Mouse (Mus musculus) heart, adult 2 months (tissue): ENCODE measurements around the gene Celf5. TPM values are rescaled to one million over a fixed set of nuclear protein-coding genes. Genes with fewer than 3 reads are reported as not detected.

Source experiments
- DNase-seq, 2 experiments: peaks; one replicate each; pipeline ENCODE4 v3.0.0; 2021
- H3K27ac ChIP-seq: fragments of 200-600 bp; 2 replicates; pipeline ENCODE4 v1.8.1; 2022
- H3K27me3 ChIP-seq: fragments of 200-500 bp; 2 replicates; pipeline ENCODE4 v1.6.1; 2012; ENCODE audit warnings: mild to moderate bottlenecking, low read length, inconsistent platforms, mixed read lengths; ENCODE audit not compliant: control insufficient read depth, insufficient read depth
- H3K36me3 ChIP-seq: fragments of 200-500 bp; 2 replicates; pipeline ENCODE4 v1.6.1; 2012; ENCODE audit warnings: low read length, inconsistent platforms; ENCODE audit not compliant: control insufficient read depth, insufficient read depth
- H3K4me1 ChIP-seq: fragments of 200-500 bp; 2 replicates; pipeline ENCODE4 v1.6.1; 2011; ENCODE audit warnings: low read length; ENCODE audit not compliant: control insufficient read depth, insufficient read depth
- H3K4me3 ChIP-seq: fragments of 200-600 bp; 2 replicates; pipeline ENCODE4 v1.8.1; 2022
- H3K79me2 ChIP-seq: fragments of 200-500 bp; replicated peaks from 2 replicates; pipeline ENCODE4 v1.6.1; 2012; ENCODE audit warnings: mild to moderate bottlenecking, inconsistent platforms, low read length, moderate library complexity, mixed read lengths; ENCODE audit not compliant: control insufficient read depth, insufficient read depth
- H3K9ac ChIP-seq: fragments of 200-500 bp; 2 replicates; pipeline ENCODE4 v1.6.1; 2012; ENCODE audit warnings: low read depth, mild to moderate bottlenecking, control low read depth, inconsistent platforms, low read length, mixed read lengths
- CTCF ChIP-seq: fragments of 200-600 bp; IDR thresholded peaks from 2 replicates; pipeline ENCODE4 v1.8.1; 2022; ENCODE audit warnings: antibody characterized with exemption, mild to moderate bottlenecking, moderate library complexity
- EP300 ChIP-seq: fragments of 200-500 bp; IDR thresholded peaks from 2 replicates; pipeline ENCODE4 v1.6.1; 2011; ENCODE audit warnings: low read depth, low read length, control low read depth; ENCODE audit not compliant: insufficient read depth
- POLR2A ChIP-seq: fragments of 200-500 bp; IDR thresholded peaks from 2 replicates; pipeline ENCODE4 v1.6.1; 2011; ENCODE audit warnings: mild to moderate bottlenecking, low read depth, low read length, control low read depth; ENCODE audit not compliant: insufficient read depth
- WGBS: fragments of 180-500 bp; shearing (Covaris S2); methylation state at CpG from one replicate; pipeline ENCODE4 v1.1.7; 2018; 5-methylcytosine and 5-hydroxymethylcytosine counted together
- intact Hi-C: fragments of 180-260 bp; cut with DNase I; formaldehyde crosslinking; loops from one replicate; pipeline ENCODE4 v1.15.1; 2025
- polyA plus RNA-seq: library from polyadenylated mRNA; depleted of rRNA; stranded (reverse); fragments of >200 nt; gene quantifications from 2 replicates; pipeline ENCODE4 v1.2.3, GENCODE M21; 2012
- total RNA-seq, 2 experiments: library from RNA; stranded (reverse); gene quantifications; 2 replicates each; pipeline ENCODE4 v1.2.3; 2021

Celf5 gene
- total and polyA plus RNA-seq, 3 experiments: 0.16 to 0.39 TPM; not detected in 1

DNA sequence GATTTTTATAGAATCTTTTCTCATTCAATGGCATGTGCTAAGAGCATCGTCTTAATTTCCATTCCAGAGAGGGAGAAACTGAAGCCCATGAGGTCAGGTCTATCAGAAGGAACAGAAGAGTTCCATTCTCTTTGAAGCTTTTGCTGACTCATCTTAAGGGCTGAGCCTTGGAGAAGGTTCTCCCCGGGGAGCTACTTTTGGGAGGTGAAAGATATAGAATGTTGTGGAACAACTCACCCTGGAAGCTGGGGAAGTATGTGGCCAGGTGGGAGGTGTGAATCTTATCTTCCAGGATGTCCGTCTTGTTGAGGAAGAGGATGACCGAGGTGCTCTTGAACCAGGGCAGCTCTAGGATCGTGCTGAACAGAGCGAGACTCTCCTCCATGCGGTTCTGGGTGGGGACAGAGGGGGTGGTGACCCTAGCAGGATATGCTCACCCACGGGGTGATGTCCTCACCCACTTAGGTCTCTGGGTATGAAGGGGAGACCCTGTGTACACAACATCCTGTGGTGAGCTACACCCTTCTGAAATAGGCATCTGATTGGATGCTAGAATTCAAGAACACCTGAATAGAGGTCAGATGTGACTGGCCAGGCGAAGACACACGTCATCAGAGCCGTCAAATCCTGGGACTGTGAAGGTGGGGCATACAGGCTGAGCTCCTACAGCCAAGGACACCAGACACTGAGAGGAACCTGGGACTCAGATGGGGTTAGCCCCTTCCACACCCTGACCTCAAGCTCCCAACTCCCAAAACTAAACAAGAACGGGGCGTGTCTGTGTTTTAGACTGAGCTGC lies 25.4 kb upstream of the Celf5 start:
- Histone ChIP-seq H3K27ac (no peak overlapping the region), H3K4me1 (peaks cover 1% of the 10 kb centered on the region; the same call in 1 of the 2 replicates), H3K79me2 (no peaks in the 10 kb centered on the region), H3K27me3 (no peaks in the 10 kb centered on the region), H3K9ac (no peak overlapping the region), H3K4me3 (no peak overlapping the region), H3K36me3 (no peaks in the 10 kb centered on the region)
- no peak for DNase-seq
- WGBS: 57% methylated on average over 13 of the region's 13 CpGs
- TF ChIP-seq EP300 (no peak), POLR2A (no peak), CTCF (no peak)
- intact Hi-C loops: no loop called here

DNA sequence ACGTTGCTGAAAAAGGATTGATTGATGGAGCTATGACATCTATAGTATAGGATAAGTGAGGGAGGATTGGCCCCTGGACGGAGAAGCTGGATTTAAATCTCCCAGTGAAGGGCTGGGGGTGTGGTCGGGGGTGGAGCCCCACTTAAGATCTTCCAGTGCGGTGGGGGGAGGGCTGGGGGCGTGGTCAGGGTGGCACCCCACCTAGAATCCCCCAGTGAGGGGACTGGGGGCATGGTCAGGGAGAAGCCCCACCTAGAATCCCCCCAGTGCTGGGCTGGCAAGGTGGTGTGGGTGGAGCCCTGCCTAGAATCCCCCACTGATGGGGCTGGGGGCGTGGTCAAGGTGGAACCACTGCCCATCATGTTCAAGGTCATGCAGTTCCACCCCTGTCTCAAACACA lies 24.6 kb upstream of the Celf5 start:
- no peaks in the 10 kb centered on the region for H3K27me3 ChIP-seq
- intact Hi-C loops: no loop called here
- H3K27ac ChIP-seq: no peak overlapping the region
- H3K9ac ChIP-seq: no peak overlapping the region
- TF ChIP-seq EP300: no peak
- TF ChIP-seq POLR2A: no peak
- TF ChIP-seq CTCF: no peak
- no peak overlapping the region for H3K4me3 ChIP-seq
- H3K79me2 ChIP-seq: no peaks in the 10 kb centered on the region
- H3K36me3 ChIP-seq: no peaks in the 10 kb centered on the region
- DNase-seq: no peak
- peaks cover 3% of the 10 kb centered on the region; the same call in 1 of the 2 replicates for H3K4me1 ChIP-seq
- 41% methylated on average over 6 of the region's 6 CpGs for WGBS

DNA sequence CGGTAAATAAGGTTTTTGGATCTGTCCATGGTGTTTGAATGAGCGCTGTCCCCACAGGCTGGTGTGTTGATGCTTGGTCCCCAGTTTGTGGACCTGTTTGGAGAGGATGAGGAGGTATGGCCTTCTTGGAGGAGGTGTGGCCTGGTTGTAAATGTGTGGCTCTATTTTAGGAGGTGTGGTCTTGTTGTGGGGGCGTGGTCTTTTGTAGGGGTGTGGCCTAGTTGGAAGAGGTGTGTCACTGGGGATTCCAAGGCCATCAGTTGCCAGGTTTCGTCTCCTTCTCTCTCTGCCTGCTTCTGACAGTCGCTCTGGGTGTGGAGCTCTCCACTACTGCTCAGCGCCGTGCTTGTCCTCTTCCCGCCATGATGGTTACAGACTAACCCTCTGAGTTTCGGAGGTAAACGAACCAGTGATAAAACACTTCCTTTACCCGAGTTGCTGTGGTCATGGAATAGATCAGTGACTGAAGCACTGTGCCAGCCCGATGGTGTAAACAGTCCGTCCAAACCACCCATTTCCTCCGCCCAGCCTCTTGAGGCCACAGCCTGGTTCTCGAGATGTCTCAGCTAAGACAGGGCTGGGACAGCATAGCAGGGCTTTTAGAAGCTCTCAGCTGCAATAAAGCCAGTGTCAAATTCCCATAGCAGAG lies 22.6 kb upstream of the Celf5 start:
- H3K4me3 ChIP-seq: no peak overlapping the region
- H3K36me3 ChIP-seq: no peaks in the 10 kb centered on the region
- peaks cover 1% of the 10 kb centered on the region; the same call in 1 of the 2 replicates for H3K4me1 ChIP-seq
- H3K79me2 ChIP-seq: no peaks in the 10 kb centered on the region
- no peak for DNase-seq
- TF ChIP-seq CTCF (no peak), POLR2A (no peak), EP300 (no peak)
- intact Hi-C loops: no loop called here
- H3K27ac ChIP-seq: no peak overlapping the region
- 69% methylated on average over 15 of the region's 15 CpGs for WGBS
- H3K27me3 ChIP-seq: no peaks in the 10 kb centered on the region
- H3K9ac ChIP-seq: no peak overlapping the region

DNA sequence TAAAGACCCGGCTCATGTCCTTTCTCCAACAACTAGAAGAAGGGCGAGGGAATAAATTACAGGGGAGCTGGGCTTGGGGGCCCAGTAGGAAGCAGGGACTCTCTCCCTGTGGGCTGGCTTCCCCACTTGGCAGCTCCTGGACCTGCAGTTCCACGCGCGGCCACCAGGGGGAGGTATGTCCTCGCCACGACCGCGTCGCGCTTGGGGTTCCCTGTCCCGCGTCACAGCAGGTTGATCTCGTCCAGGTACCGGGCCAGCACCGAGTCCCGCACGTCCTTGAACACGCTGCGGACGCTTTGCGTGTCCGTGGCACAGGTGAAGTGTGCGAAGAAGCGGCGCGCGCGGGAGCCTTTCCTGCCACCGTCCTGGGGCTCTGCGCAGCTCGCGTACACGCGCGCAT lies 20.1 kb upstream of the Celf5 start:
- intact Hi-C loops: loop anchor here (1.0 to 5.0 kb wide), 3 partner anchors 24 to 670 kb away; no protein-coding TSS in a partner anchor
- Histone ChIP-seq H3K79me2 (no peaks in the 10 kb centered on the region), H3K36me3 (no peaks in the 10 kb centered on the region), H3K4me3 (peak overlapping the region; percentile 50), H3K27ac (no peak overlapping the region), H3K4me1 (peaks cover 1% of the 10 kb centered on the region; the same call in 1 of the 2 replicates), H3K27me3 (no peaks in the 10 kb centered on the region), H3K9ac (peak overlapping the region; percentile 65)
- peak; percentile 85 to 96 for DNase-seq
- 13% methylated on average over 36 of the region's 36 CpGs for WGBS
- TF ChIP-seq EP300 (peak; percentile 68; the same call in 1 of the 2 replicates), CTCF (no peak), POLR2A (no peak)

DNA sequence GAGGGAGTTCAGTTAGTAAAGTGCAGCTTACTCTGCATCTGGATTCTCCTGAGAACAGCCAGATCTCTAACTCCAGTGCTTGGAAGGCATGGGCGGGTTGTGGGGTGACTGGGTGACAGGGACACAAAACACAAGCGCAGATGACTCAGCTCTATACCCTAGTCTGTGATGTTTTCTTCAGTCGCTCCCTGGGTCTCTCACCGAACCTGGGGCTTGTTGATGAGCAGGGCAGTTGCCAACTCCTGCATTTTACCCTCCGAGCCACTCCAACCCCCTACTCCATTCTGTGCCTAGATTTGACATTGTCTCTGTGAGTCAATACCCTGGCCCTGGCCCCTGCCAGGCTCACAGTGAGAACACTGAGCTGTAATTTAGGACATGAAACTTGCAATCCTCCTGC lies 19.4 kb upstream of the Celf5 start:
- Histone ChIP-seq H3K4me1 (peaks cover 1% of the 10 kb centered on the region; the same call in 1 of the 2 replicates), H3K79me2 (no peaks in the 10 kb centered on the region), H3K9ac (no peak overlapping the region), H3K4me3 (no peak overlapping the region), H3K27me3 (no peaks in the 10 kb centered on the region), H3K27ac (no peak overlapping the region), H3K36me3 (no peaks in the 10 kb centered on the region)
- intact Hi-C loops: loop anchor here (1.0 to 5.0 kb wide), 4 partner anchors 24 to 670 kb away; no protein-coding TSS in a partner anchor
- no peak for DNase-seq
- WGBS: 86% methylated on average over 5 of the region's 5 CpGs
- TF ChIP-seq POLR2A (no peak), CTCF (no peak), EP300 (no peak)
